Mouse (Mus musculus) heart, embryonic 10.5 days (tissue): Measurements from ENCODE around the gene Dnmt1. TPM values are rescaled to one million over a fixed set of nuclear protein-coding genes. Genes with fewer than 3 reads are reported as not detected.

Source experiments
- DNase-seq: peaks from one replicate; pipeline ENCODE4 v3.0.0-alpha.2; 2017; ENCODE audit warnings: low spot score
- H3K27ac ChIP-seq: fragments of 300-500 bp; sonication (generic); 2 replicates; pipeline ENCODE4 v1.5.1; 2016; ENCODE audit warnings: mild to moderate bottlenecking
- H3K27me3 ChIP-seq: fragments of 300-500 bp; sonication (generic); 2 replicates; pipeline ENCODE4 v1.6.1; 2016; ENCODE audit warnings: mild to moderate bottlenecking; ENCODE audit not compliant: poor library complexity, insufficient read depth, severe bottlenecking
- H3K36me3 ChIP-seq: fragments of 300-500 bp; sonication (generic); 2 replicates; pipeline ENCODE4 v1.6.1; 2016; ENCODE audit warnings: mild to moderate bottlenecking, moderate library complexity
- H3K4me1 ChIP-seq: fragments of 300-500 bp; sonication (generic); 2 replicates; pipeline ENCODE4 v1.6.1; 2016; ENCODE audit warnings: mild to moderate bottlenecking
- H3K4me3 ChIP-seq: fragments of 300-500 bp; sonication (generic); 2 replicates; pipeline ENCODE4 v1.5.1; 2016; ENCODE audit warnings: mild to moderate bottlenecking, moderate library complexity
- H3K9me3 ChIP-seq: fragments of 300-500 bp; sonication (generic); 2 replicates; pipeline ENCODE4 v1.6.1; 2016; ENCODE audit warnings: mild to moderate bottlenecking, moderate library complexity
- WGBS: fragments of 180-500 bp; shearing (Covaris S2); methylation state at CpG from one replicate; pipeline ENCODE4 v1.1.7; 2016; 5-methylcytosine and 5-hydroxymethylcytosine counted together
- polyA plus RNA-seq: library from polyadenylated mRNA; unstranded; fragments of >200 nt; fragmentation: Nextera tagmentation; extraction: Ambion mirVana; gene quantifications from 2 replicates; pipeline ENCODE4 v1.2.1, GENCODE M21; 2016

Dnmt1 gene
- polyA plus RNA-seq, 1 experiment from 2014 or later, result 110 TPM

- H3K4me1 ChIP-seq, result peaks cover 50% of the 10 kb centered on the region
- 75% methylated on average over 16 of the region's 16 CpGs for WGBS
- no peaks in the 10 kb centered on the region for H3K9me3 ChIP-seq
- H3K36me3 ChIP-seq, result peaks cover 41% of the 10 kb centered on the region
- H3K27me3 ChIP-seq, result no peaks in the 10 kb centered on the region
- no peak overlapping the region for H3K27ac ChIP-seq
- DNase-seq, result no peak
- H3K4me3 ChIP-seq, result no peak overlapping the region
Observed at GRCm38 (mm10) chr9:20946066-20946880, 13.4 kb downstream of the Dnmt1 start.

DNA sequence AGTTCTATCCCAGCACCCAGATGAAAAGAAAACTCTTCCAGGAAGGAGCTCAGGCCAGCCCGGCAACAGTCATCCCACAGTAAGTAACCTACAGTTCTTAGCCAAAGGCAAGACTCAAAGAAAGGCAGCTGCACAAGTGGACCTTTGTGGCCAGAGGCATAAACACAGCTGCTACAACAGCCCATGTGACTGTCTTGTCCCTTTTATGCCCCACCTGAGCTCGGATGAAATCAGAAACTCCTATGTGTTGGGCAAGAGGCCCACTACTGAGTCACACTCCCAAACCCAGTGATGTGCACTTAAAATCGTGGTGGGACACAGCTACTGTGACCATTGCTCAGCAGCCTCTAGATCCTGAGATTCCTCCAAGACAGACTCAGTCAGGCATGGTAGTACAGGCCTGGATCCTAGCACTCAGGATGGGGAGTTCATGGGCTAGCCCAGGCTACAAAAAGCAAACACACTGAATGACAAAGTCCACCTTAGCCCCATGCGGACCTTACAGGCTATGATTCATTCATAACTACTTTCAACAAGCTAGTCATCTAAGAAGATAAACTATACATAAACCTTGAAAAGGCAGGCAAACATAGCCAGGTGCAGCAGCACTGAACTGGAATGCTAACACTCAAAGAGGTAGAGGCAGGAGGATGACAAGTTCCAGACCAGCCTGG lies 14.9 kb downstream of the Dnmt1 start:
- Histone ChIP-seq H3K27me3 (no peaks in the 10 kb centered on the region), H3K4me1 (peaks cover 43% of the 10 kb centered on the region), H3K36me3 (peaks cover 53% of the 10 kb centered on the region), H3K9me3 (no peaks in the 10 kb centered on the region), H3K4me3 (no peak overlapping the region), H3K27ac (no peak overlapping the region)
- DNase-seq, result no peak
- 82% methylated on average over 4 of the region's 4 CpGs for WGBS

- DNase-seq, result no peak
- Histone ChIP-seq H3K4me3 (no peak overlapping the region), H3K4me1 (peaks cover 38% of the 10 kb centered on the region), H3K9me3 (no peaks in the 10 kb centered on the region), H3K36me3 (peaks cover 60% of the 10 kb centered on the region), H3K27me3 (no peaks in the 10 kb centered on the region), H3K27ac (no peak overlapping the region)
- 17% methylated on average over 2 of the region's 2 CpGs for WGBS
Observed at GRCm38 (mm10) chr9:20943911-20944310, 15.8 kb downstream of the Dnmt1 start.

- no peaks in the 10 kb centered on the region for H3K27me3 ChIP-seq
- peaks cover 63% of the 10 kb centered on the region for H3K36me3 ChIP-seq
- H3K4me1 ChIP-seq, result peaks cover 36% of the 10 kb centered on the region
- H3K9me3 ChIP-seq, result no peaks in the 10 kb centered on the region
- no peak overlapping the region for H3K4me3 ChIP-seq
- no peak for DNase-seq
- WGBS, result 89% methylated on average over 7 of the region's 7 CpGs
- H3K27ac ChIP-seq, result no peak overlapping the region
Observed at GRCm38 (mm10) chr9:20943396-20943795, 16.3 kb downstream of the Dnmt1 start.

GRCm38 (mm10) chr9:20923258-20923657 lies 36.4 kb downstream of the Dnmt1 start:
- no peak overlapping the region for H3K4me3 ChIP-seq
- no peak for DNase-seq
- 96% methylated on average over 3 of the region's 3 CpGs for WGBS
- H3K36me3 ChIP-seq, result peaks cover 98% of the 10 kb centered on the region
- H3K27ac ChIP-seq, result no peak overlapping the region
- no peaks in the 10 kb centered on the region for H3K9me3 ChIP-seq
- no peaks in the 10 kb centered on the region for H3K27me3 ChIP-seq
- no peaks in the 10 kb centered on the region for H3K4me1 ChIP-seq

- Histone ChIP-seq H3K27me3 (no peaks in the 10 kb centered on the region), H3K27ac (no peak overlapping the region), H3K4me3 (no peak overlapping the region), H3K36me3 (peaks cover 100% of the 10 kb centered on the region), H3K9me3 (no peaks in the 10 kb centered on the region), H3K4me1 (no peaks in the 10 kb centered on the region)
- no peak for DNase-seq
- WGBS, result 86% methylated on average over 4 of the region's 4 CpGs
Observed at GRCm38 (mm10) chr9:20916160-20916559, 43.5 kb downstream of the Dnmt1 start.

GRCm38 (mm10) chr9:20909948-20910347 lies 49.7 kb downstream of the Dnmt1 start:
- WGBS, result 92% methylated on average over 9 of the region's 9 CpGs
- H3K4me3 ChIP-seq, result no peak overlapping the region
- peaks cover 100% of the 10 kb centered on the region for H3K36me3 ChIP-seq
- H3K9me3 ChIP-seq, result no peaks in the 10 kb centered on the region
- DNase-seq, result no peak
- H3K27me3 ChIP-seq, result no peaks in the 10 kb centered on the region
- H3K27ac ChIP-seq, result no peak overlapping the region
- no peaks in the 10 kb centered on the region for H3K4me1 ChIP-seq

DNA sequence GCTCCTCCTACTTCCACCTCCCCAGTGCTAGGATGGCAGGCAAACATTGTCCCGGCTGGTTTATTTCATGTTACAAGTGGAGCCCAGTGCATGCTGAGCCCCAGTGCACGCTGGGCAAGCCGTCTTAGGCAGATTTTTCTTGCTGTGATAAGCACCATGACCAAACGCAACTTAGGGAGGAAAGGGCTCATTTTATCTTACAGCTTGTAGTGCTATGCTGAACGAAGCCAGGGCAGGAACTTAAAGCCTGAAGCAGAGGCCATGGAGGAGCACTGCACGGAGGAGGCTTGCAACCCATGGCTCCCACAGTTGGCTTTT lies 57.6 kb downstream of the Dnmt1 start:
- DNase-seq, result peak; percentile 84
- Histone ChIP-seq H3K27ac (peak overlapping the region; percentile 67), H3K27me3 (no peaks in the 10 kb centered on the region), H3K4me3 (peak overlapping the region; percentile 35), H3K9me3 (no peaks in the 10 kb centered on the region), H3K4me1 (peaks cover 19% of the 10 kb centered on the region), H3K36me3 (peaks cover 34% of the 10 kb centered on the region)
- WGBS, result 8% methylated on average over 6 of the region's 6 CpGs

GRCm38 (mm10) chr9:20901466-20902173 lies 58.1 kb downstream of the Dnmt1 start:
- Histone ChIP-seq H3K9me3 (no peaks in the 10 kb centered on the region), H3K27me3 (no peaks in the 10 kb centered on the region), H3K27ac (peak overlapping the region; percentile 67; the same call in 1 of the 2 replicates), H3K4me3 (peak overlapping the region; percentile 35), H3K4me1 (peaks cover 24% of the 10 kb centered on the region), H3K36me3 (peaks cover 34% of the 10 kb centered on the region)
- DNase-seq, result no peak
- WGBS, result 10% methylated on average over 13 of the region's 13 CpGs

DNA sequence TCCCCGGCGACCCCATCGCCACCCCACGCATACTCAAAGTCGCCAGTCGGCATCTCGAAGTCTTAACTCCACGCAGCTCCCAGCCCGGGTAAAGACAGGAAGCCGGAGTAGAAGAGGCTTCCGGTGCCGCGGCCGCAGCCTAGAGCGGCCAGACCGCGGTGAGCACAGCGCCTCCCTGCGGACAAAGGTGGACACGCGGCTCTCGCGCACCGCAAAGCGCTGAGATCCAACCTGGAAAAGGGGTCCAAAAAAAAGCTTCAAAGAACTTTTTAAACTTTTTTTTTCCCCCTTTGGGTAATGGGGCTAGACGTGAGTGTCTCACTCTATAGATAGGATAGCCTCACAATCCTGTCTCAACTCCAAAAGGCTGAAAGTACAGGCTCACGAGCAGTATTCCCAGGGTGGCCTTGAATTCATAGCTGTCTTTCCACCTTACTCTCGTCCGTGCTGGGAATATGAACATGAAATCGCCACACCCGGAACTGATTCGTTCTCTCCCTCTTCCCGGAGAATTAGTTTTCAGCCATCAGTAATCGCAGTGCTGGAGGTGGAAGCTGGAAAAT lies 61.1 kb downstream of the Dnmt1 start, which contains the start of gene Eif3g:
TSS of gene Eif3g (minus strand) at position 113 of the 563 bp plus-strand sequence.
- H3K9me3 ChIP-seq, result no peaks in the 10 kb centered on the region
- peaks cover 39% of the 10 kb centered on the region for H3K36me3 ChIP-seq
- peak; percentile 92 for DNase-seq
- no peaks in the 10 kb centered on the region for H3K27me3 ChIP-seq
- peaks cover 25% of the 10 kb centered on the region for H3K4me1 ChIP-seq
- H3K27ac ChIP-seq, result peak within 1 kb of the TSS; percentile 94
- WGBS, result 5% methylated on average over 34 of the region's 34 CpGs
- peak within 1 kb of the TSS; percentile 98 for H3K4me3 ChIP-seq

GRCm38 (mm10) chr9:20897736-20898510 lies 61.8 kb downstream of the Dnmt1 start:
- H3K27me3 ChIP-seq, result no peaks in the 10 kb centered on the region
- WGBS, result 3% methylated on average over 39 of the region's 39 CpGs
- H3K9me3 ChIP-seq, result no peaks in the 10 kb centered on the region
- H3K4me1 ChIP-seq, result peaks cover 25% of the 10 kb centered on the region
- peak overlapping the region; percentile 94 for H3K27ac ChIP-seq
- H3K4me3 ChIP-seq, result peak overlapping the region; percentile 98
- DNase-seq, result no peak
- peaks cover 44% of the 10 kb centered on the region for H3K36me3 ChIP-seq

- no peak for DNase-seq
- H3K36me3 ChIP-seq, result peaks cover 69% of the 10 kb centered on the region
- H3K9me3 ChIP-seq, result no peaks in the 10 kb centered on the region
- no peaks in the 10 kb centered on the region for H3K27me3 ChIP-seq
- H3K27ac ChIP-seq, result no peak overlapping the region
- WGBS, result 91% methylated on average over 9 of the region's 9 CpGs
- H3K4me3 ChIP-seq, result no peak overlapping the region
- H3K4me1 ChIP-seq, result peaks cover 13% of the 10 kb centered on the region
Observed at GRCm38 (mm10) chr9:20895382-20895781, 64.3 kb downstream of the Dnmt1 start.
